Mouse (Mus musculus) small intestine, adult 2 months (tissue): ENCODE data around the gene Kcnj10. TPM values are rescaled to one million over a fixed set of nuclear protein-coding genes. Genes with fewer than 3 reads are reported as not detected.

Experiments
- H3K27ac ChIP-seq: fragments of 200-500 bp; 2 replicates; pipeline ENCODE4 v1.5.1; 2012; ENCODE audit warnings: low read depth, low read length, control low read depth, inconsistent platforms; ENCODE audit not compliant: insufficient read depth
- H3K27me3 ChIP-seq: fragments of 200-500 bp; 2 replicates; pipeline ENCODE4 v1.6.1; 2012; ENCODE audit warnings: mild to moderate bottlenecking, moderate library complexity, low read length, inconsistent platforms; ENCODE audit not compliant: control insufficient read depth, insufficient read depth
- H3K36me3 ChIP-seq: fragments of 200-500 bp; 2 replicates; pipeline ENCODE4 v1.6.1; 2012; ENCODE audit warnings: mild to moderate bottlenecking, low read length, control low read depth, inconsistent platforms; ENCODE audit not compliant: control insufficient read depth, insufficient read depth
- H3K4me1 ChIP-seq: fragments of 200-500 bp; 2 replicates; pipeline ENCODE4 v1.6.1; 2012; ENCODE audit warnings: low read length, inconsistent platforms, mixed read lengths; ENCODE audit not compliant: control insufficient read depth, insufficient read depth, insufficient read length
- H3K4me3 ChIP-seq: fragments of 200-500 bp; 2 replicates; pipeline ENCODE4 v1.5.1; 2012; ENCODE audit warnings: low read depth, mild to moderate bottlenecking, control low read depth, inconsistent platforms, low read length, moderate library complexity
- CTCF ChIP-seq: fragments of 200-500 bp; IDR thresholded peaks from 2 replicates; pipeline ENCODE4 v1.5.1; 2012; ENCODE audit warnings: low read depth, mild to moderate bottlenecking, control low read depth, inconsistent platforms, low read length, moderate library complexity, mixed read lengths; ENCODE audit not compliant: insufficient replicate concordance, insufficient read length; ENCODE audit errors: extremely low read depth
- POLR2A ChIP-seq: fragments of 200-500 bp; IDR thresholded peaks from 2 replicates; pipeline ENCODE4 v1.6.1; 2012; ENCODE audit warnings: low read depth, mild to moderate bottlenecking, control low read depth, inconsistent platforms, low read length, moderate library complexity
- WGBS: fragments of 180-500 bp; shearing (Covaris S2); methylation state at CpG from one replicate; pipeline ENCODE4 v1.1.7; 2018; 5-methylcytosine and 5-hydroxymethylcytosine counted together
- polyA plus RNA-seq: library from polyadenylated mRNA; depleted of rRNA; stranded (reverse); fragments of >200 nt; gene quantifications from 2 replicates; pipeline ENCODE4 v1.2.3, GENCODE M21; 2012

Kcnj10 gene
- polyA plus RNA-seq, 1 experiment: 0.65 TPM

- peaks cover 26% of the 10 kb centered on the region for H3K27me3 ChIP-seq
- TF ChIP-seq CTCF: no peak
- no peak for TF ChIP-seq POLR2A
- H3K4me1 ChIP-seq: no peaks in the 10 kb centered on the region; the same call in none of the 2 replicates
- WGBS: 53% methylated on average over 3 of the region's 3 CpGs
- no peak overlapping the region for H3K4me3 ChIP-seq
- H3K36me3 ChIP-seq: no peaks in the 10 kb centered on the region
- H3K27ac ChIP-seq: no peak overlapping the region
Observed at GRCm38 (mm10) chr1:172343914-172344313, 2.9 kb downstream of the Kcnj10 start.

GRCm38 (mm10) chr1:172344820-172345219 lies 3.8 kb downstream of the Kcnj10 start:
- WGBS: 23% methylated on average over 7 of the region's 7 CpGs
- Histone ChIP-seq H3K27ac (no peak overlapping the region), H3K4me3 (no peak overlapping the region), H3K27me3 (peaks cover 26% of the 10 kb centered on the region), H3K4me1 (no peaks in the 10 kb centered on the region; the same call in none of the 2 replicates), H3K36me3 (no peaks in the 10 kb centered on the region)
- no peak for TF ChIP-seq CTCF
- TF ChIP-seq POLR2A: no peak

GRCm38 (mm10) chr1:172346707-172347106 lies 5.7 kb downstream of the Kcnj10 start:
- Histone ChIP-seq H3K27ac (peak overlapping the region; percentile 0; the same call in 1 of the 2 replicates), H3K36me3 (no peaks in the 10 kb centered on the region), H3K4me1 (no peaks in the 10 kb centered on the region; the same call in 1 of the 2 replicates), H3K27me3 (peaks cover 16% of the 10 kb centered on the region; the same call in 1 of the 2 replicates), H3K4me3 (no peak overlapping the region)
- no peak for TF ChIP-seq POLR2A
- TF ChIP-seq CTCF: no peak
- WGBS: 75% methylated on average over 10 of the region's 10 CpGs

GRCm38 (mm10) chr1:172347382-172347781 lies 6.4 kb downstream of the Kcnj10 start:
- WGBS: 78% methylated on average over 12 of the region's 12 CpGs
- Histone ChIP-seq H3K27me3 (peaks cover 9% of the 10 kb centered on the region; the same call in 1 of the 2 replicates), H3K27ac (peak overlapping the region; percentile 27; the same call in 1 of the 2 replicates), H3K4me1 (no peaks in the 10 kb centered on the region; the same call in 1 of the 2 replicates), H3K4me3 (no peak overlapping the region), H3K36me3 (no peaks in the 10 kb centered on the region)
- no peak for TF ChIP-seq POLR2A
- no peak for TF ChIP-seq CTCF

DNA sequence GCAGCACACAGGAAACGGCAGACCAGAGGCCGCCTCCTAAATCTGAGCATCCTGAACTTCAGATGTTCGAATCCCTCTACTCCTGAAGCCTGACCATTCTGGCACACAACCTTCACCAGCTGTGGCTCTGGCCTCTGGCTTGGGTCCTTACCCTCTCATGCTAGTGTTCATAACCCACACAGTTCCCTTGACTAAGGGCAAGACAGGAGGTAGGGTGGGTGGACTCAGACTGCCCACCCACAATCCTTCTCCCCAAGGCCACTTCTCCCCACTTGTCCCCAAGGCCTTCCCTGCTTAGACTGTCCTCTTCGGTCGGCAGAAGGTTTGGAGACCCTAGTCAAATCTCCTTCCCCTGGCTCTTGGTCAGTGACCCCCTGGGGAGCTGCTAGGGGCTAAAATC lies 8.5 kb downstream of the Kcnj10 start:
- H3K27ac ChIP-seq: no peak overlapping the region

DNA sequence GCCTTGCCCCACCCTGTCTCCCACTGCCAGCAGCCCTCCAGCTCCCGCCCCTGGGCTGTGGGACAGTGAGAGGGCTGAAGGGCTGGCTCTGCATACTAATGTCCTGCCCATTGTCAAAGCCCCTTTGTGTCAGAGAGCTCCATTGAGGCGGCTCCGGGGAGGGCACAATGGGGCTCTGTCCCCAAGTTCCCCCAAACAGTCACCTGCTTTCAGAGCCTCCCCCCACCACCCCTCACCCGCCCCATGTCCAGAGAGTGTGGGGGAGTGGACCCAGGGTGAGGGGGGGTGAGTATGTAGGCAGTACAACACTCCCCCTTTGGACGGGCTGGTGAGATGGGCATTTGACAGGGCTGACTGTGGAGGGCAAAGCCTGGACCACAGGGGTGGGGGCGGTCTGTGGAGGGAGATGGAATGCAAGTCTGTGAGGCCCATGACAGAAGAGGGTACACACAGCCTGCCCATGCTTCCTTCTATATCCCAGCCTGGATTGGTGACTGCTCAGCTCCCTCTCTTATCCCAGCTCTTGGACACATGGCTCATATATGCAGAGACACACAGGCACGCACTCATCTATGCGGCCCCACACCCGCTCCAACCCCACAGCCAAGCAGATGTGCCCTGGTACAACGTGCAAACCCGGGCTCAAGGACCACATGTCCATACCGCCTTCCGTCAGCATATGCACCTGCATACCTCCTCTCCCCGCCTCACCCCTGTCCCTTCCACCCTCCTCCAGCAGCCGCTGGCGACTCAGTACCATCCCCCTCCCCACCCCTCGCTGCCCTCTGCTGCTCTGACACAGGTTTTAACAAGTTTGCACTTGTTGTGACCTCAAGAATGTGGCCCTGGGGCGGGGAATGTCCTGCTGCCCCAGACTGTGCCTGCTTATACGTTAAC lies 9.2 kb downstream of the Kcnj10 start:
- Histone ChIP-seq H3K27me3 (0 out of 2 replicates have a peak, but pooled peaks cover 4% of the 10 kb centered on the region), H3K4me1 (no peaks in the 10 kb centered on the region; the same call in 1 of the 2 replicates), H3K27ac (no peak overlapping the region), H3K36me3 (no peaks in the 10 kb centered on the region), H3K4me3 (no peak overlapping the region)
- 30% methylated on average over 19 of the region's 19 CpGs for WGBS
- TF ChIP-seq POLR2A: no peak
- no peak for TF ChIP-seq CTCF

More for the DNA sequence above, 8.5 kb downstream of the Kcnj10 start:
- H3K4me1 ChIP-seq: no peaks in the 10 kb centered on the region; the same call in 1 of the 2 replicates
- 0 out of 2 replicates have a peak, but pooled peaks cover 4% of the 10 kb centered on the region for H3K27me3 ChIP-seq
- no peaks in the 10 kb centered on the region for H3K36me3 ChIP-seq
- H3K4me3 ChIP-seq: no peak overlapping the region
- WGBS: 80% methylated on average over 5 of the region's 5 CpGs
- TF ChIP-seq CTCF (no peak), POLR2A (no peak)

GRCm38 (mm10) chr1:172352001-172352400 lies 11.0 kb downstream of the Kcnj10 start:
- H3K27ac ChIP-seq: 0 out of 2 replicates have a peak overlapping the region, but pooled peaks have one; percentile 2

More at GRCm38 (mm10) chr1:172352001-172352400, 11.0 kb downstream of the Kcnj10 start:
- TF ChIP-seq POLR2A: no peak
- TF ChIP-seq CTCF: no peak
- WGBS: 68% methylated on average over 6 of the region's 6 CpGs
- Histone ChIP-seq H3K4me1 (no peaks in the 10 kb centered on the region), H3K27me3 (peaks cover 8% of the 10 kb centered on the region; the same call in 1 of the 2 replicates), H3K4me3 (no peak overlapping the region), H3K36me3 (no peaks in the 10 kb centered on the region)
